Mouse (Mus musculus): ENCODE data around the gene Gm21292. TPM values are rescaled to one million over a fixed set of nuclear protein-coding genes. Genes with fewer than 3 reads are reported as not detected.

Gene Gm21292
- not detected for total RNA-seq (2023)

GRCm38 (mm10) chrY:9133824-9134223, at the start of gene Gm21292:
Gm21292 (minus strand) TSS chrY:9133924.

Other genes starting within 250 kb of the Gm21292 start
- not detected for gene Gm21721, start 68.3 kb upstream of the Gm21292 start, total RNA-seq (2023)
- gene Gm21812, start 213.3 kb upstream of the Gm21292 start, total RNA-seq (2023), result not detected